Mouse (Mus musculus) liver, postnatal 0 days (tissue): ENCODE measurements around the gene Oxct2a. TPM values are rescaled to one million over a fixed set of nuclear protein-coding genes. Genes with fewer than 3 reads are reported as not detected.
"Not testable (repeated sequence)": the region's sequence is repeated elsewhere in the genome, so short reads cannot be mapped to it uniquely, and the experiment has no call there.

Source experiments
- ATAC-seq: fragments of 200-750 bp; cut with Nextera tagmentation; 2 replicates; pipeline ENCODE4 v1.8.0; 2017; ENCODE audit warnings: mild to moderate bottlenecking, moderate library complexity
- DNase-seq: peaks from one replicate; pipeline ENCODE4 v3.0.0-alpha.2; 2016
- H3K27ac ChIP-seq: fragments of 300-500 bp; sonication (generic); 2 replicates; pipeline ENCODE4 v1.5.1; 2014; ENCODE audit warnings: antibody characterized with exemption, moderate library complexity, mild to moderate bottlenecking, low read depth
- H3K27me3 ChIP-seq: fragments of 300-500 bp; sonication (generic); 2 replicates; pipeline ENCODE4 v1.6.1; 2014; ENCODE audit warnings: low read length, control low read depth, mixed read lengths; ENCODE audit not compliant: insufficient read depth
- H3K36me3 ChIP-seq: fragments of 300-500 bp; sonication (generic); replicated peaks from 2 replicates; pipeline ENCODE4 v1.6.1; 2014; ENCODE audit warnings: mild to moderate bottlenecking, control low read depth, low read length, moderate library complexity, mixed read lengths; ENCODE audit not compliant: insufficient read depth
- H3K4me1 ChIP-seq: fragments of 300-500 bp; sonication (generic); 2 replicates; pipeline ENCODE4 v1.6.1; 2014; ENCODE audit warnings: antibody characterized with exemption, mild to moderate bottlenecking, control low read depth; ENCODE audit not compliant: insufficient read depth
- H3K4me2 ChIP-seq: fragments of 300-500 bp; sonication (generic); 2 replicates; pipeline ENCODE4 v1.6.1; 2014; ENCODE audit warnings: low read depth, mild to moderate bottlenecking, low read length, moderate library complexity, mixed read lengths
- H3K4me3 ChIP-seq: fragments of 300-500 bp; sonication (generic); 2 replicates; pipeline ENCODE4 v1.5.1; 2014; ENCODE audit warnings: low read depth, low read length
- H3K9ac ChIP-seq: fragments of 300-500 bp; sonication (generic); replicated peaks from 2 replicates; pipeline ENCODE4 v1.6.1; 2014; ENCODE audit warnings: mild to moderate bottlenecking, moderate library complexity
- H3K9me3 ChIP-seq: fragments of 300-500 bp; sonication (generic); 2 replicates; pipeline ENCODE4 v1.6.1; 2016; ENCODE audit warnings: mild to moderate bottlenecking, control low read depth, low read length, mixed read lengths
- CTCF ChIP-seq: sonication (generic); IDR thresholded peaks from 2 replicates; pipeline ENCODE4 v1.5.1; 2016; ENCODE audit warnings: antibody characterized with exemption, low read depth
- EP300 ChIP-seq: IDR thresholded peaks from 2 replicates; pipeline ENCODE4 v1.6.1; 2016; ENCODE audit warnings: antibody characterized with exemption, low read depth, mild to moderate bottlenecking
- WGBS: fragments of 180-500 bp; shearing (Covaris S2); extraction: QIAGEN DNeasy Blood & Tissue Kit; methylation state at CpG from one replicate; pipeline ENCODE4 v1.1.7; 2014; ENCODE audit not compliant: insufficient replicate concordance; 5-methylcytosine and 5-hydroxymethylcytosine counted together
- polyA plus RNA-seq: library from polyadenylated mRNA; unstranded; fragments of >200 nt; fragmentation: Nextera tagmentation; extraction: Ambion mirVana; gene quantifications from 2 replicates; pipeline ENCODE4 v1.2.1, GENCODE M21; 2015

Gene Oxct2a
- polyA plus RNA-seq, 1 experiment from 2014 or later, result not detected

GRCm38 (mm10) chr4:123293661-123294443, 29.6 kb downstream of the Oxct2a start:
- DNase-seq, result no peak
- Histone ChIP-seq H3K4me1 (no peaks in the 10 kb centered on the region), H3K9ac (no peak overlapping the region), H3K9me3 (no peaks in the 10 kb centered on the region), H3K4me3 (no peak overlapping the region), H3K4me2 (no peak overlapping the region), H3K36me3 (peaks cover 95% of the 10 kb centered on the region), H3K27me3 (no peaks in the 10 kb centered on the region), H3K27ac (no peak overlapping the region)
- no peak for ATAC-seq
- 84% methylated on average over 7 of the region's 7 CpGs for WGBS
- TF ChIP-seq EP300, result no peak
- no peak for TF ChIP-seq CTCF

- H3K4me3 ChIP-seq, result no peak overlapping the region
- TF ChIP-seq CTCF, result no peak
- no peak for TF ChIP-seq EP300
- DNase-seq, result no peak
- H3K27me3 ChIP-seq, result no peaks in the 10 kb centered on the region
- H3K9me3 ChIP-seq, result no peaks in the 10 kb centered on the region
- H3K27ac ChIP-seq, result no peak overlapping the region
- no peak overlapping the region for H3K9ac ChIP-seq
- H3K36me3 ChIP-seq, result peaks cover 98% of the 10 kb centered on the region
- no peak overlapping the region for H3K4me2 ChIP-seq
- no peak for ATAC-seq
- WGBS, result 87% methylated on average over 7 of the region's 7 CpGs
- H3K4me1 ChIP-seq, result no peaks in the 10 kb centered on the region
Measured at GRCm38 (mm10) chr4:123292989-123293388, 30.4 kb downstream of the Oxct2a start.

- peaks cover 98% of the 10 kb centered on the region for H3K36me3 ChIP-seq
- peaks cover 4% of the 10 kb centered on the region for H3K4me1 ChIP-seq
- H3K4me2 ChIP-seq, result no peak overlapping the region
- 74% methylated on average over 3 of the region's 3 CpGs for WGBS
- DNase-seq (no peak), ATAC-seq (no peak)
- H3K9ac ChIP-seq, result no peak overlapping the region
- no peak overlapping the region for H3K27ac ChIP-seq
- H3K27me3 ChIP-seq, result no peaks in the 10 kb centered on the region
- TF ChIP-seq EP300, result no peak
- TF ChIP-seq CTCF, result no peak
- H3K4me3 ChIP-seq, result no peak overlapping the region
- H3K9me3 ChIP-seq, result no peaks in the 10 kb centered on the region
Measured at GRCm38 (mm10) chr4:123292390-123292789, 31.0 kb downstream of the Oxct2a start.

GRCm38 (mm10) chr4:123289038-123289437, 34.4 kb downstream of the Oxct2a start:
- Histone ChIP-seq H3K9ac (no peak overlapping the region), H3K27ac (no peak overlapping the region)
- 94% methylated on average over 12 of the region's 12 CpGs for WGBS

GRCm38 (mm10) chr4:123286790-123287189, 36.6 kb downstream of the Oxct2a start:
- peaks cover 32% of the 10 kb centered on the region for H3K4me1 ChIP-seq
- TF ChIP-seq CTCF (no peak), EP300 (peak; percentile 100)
- peak overlapping the region; percentile 73 for H3K9ac ChIP-seq
- WGBS, result 65% methylated on average over 2 of the region's 2 CpGs
- H3K4me2 ChIP-seq, result peak overlapping the region; percentile 83
- H3K36me3 ChIP-seq, result peaks cover 64% of the 10 kb centered on the region
- H3K27ac ChIP-seq, result peak overlapping the region; percentile 81
- no peaks in the 10 kb centered on the region for H3K9me3 ChIP-seq
- H3K4me3 ChIP-seq, result peak overlapping the region; percentile 68
- no peaks in the 10 kb centered on the region for H3K27me3 ChIP-seq
- DNase-seq (peak; percentile 64), ATAC-seq (peak; percentile 51)

More at GRCm38 (mm10) chr4:123289038-123289437, 34.4 kb downstream of the Oxct2a start:
- Histone ChIP-seq H3K27me3 (no peaks in the 10 kb centered on the region), H3K9me3 (no peaks in the 10 kb centered on the region), H3K36me3 (peaks cover 87% of the 10 kb centered on the region), H3K4me1 (peaks cover 27% of the 10 kb centered on the region), H3K4me3 (no peak overlapping the region), H3K4me2 (no peak overlapping the region)
- ATAC-seq (no peak), DNase-seq (no peak)
- TF ChIP-seq CTCF, result no peak
- TF ChIP-seq EP300, result no peak

- 49% methylated on average over 6 of the region's 6 CpGs for WGBS
- peak overlapping the region; percentile 83 for H3K4me2 ChIP-seq
- H3K9ac ChIP-seq, result peak overlapping the region; percentile 73
- H3K9me3 ChIP-seq, result no peaks in the 10 kb centered on the region
- H3K4me1 ChIP-seq, result peaks cover 37% of the 10 kb centered on the region
- DNase-seq (no peak), ATAC-seq (peak; percentile 25)
- peak overlapping the region; percentile 68 for H3K4me3 ChIP-seq
- no peaks in the 10 kb centered on the region for H3K27me3 ChIP-seq
- TF ChIP-seq EP300 (no peak; the same call in 1 of the 2 replicates), CTCF (no peak)
- peaks cover 47% of the 10 kb centered on the region for H3K36me3 ChIP-seq
- H3K27ac ChIP-seq, result peak overlapping the region; percentile 81
Measured at GRCm38 (mm10) chr4:123284731-123285624, 38.5 kb downstream of the Oxct2a start.

GRCm38 (mm10) chr4:123283675-123284064, 39.8 kb downstream of the Oxct2a start:
- peaks cover 34% of the 10 kb centered on the region for H3K36me3 ChIP-seq
- WGBS, result 2% methylated on average over 12 of the region's 15 CpGs
- H3K4me1 ChIP-seq, result peaks cover 37% of the 10 kb centered on the region
- DNase-seq, result peak; percentile 46
- not testable (repeated sequence) for H3K27me3 ChIP-seq, H3K9me3 ChIP-seq
- peak overlapping the region; percentile 73 for H3K9ac ChIP-seq
- peak; percentile 20 for ATAC-seq
- peak overlapping the region; percentile 81 for H3K27ac ChIP-seq
- H3K4me2 ChIP-seq, result peak overlapping the region; percentile 83
- peak overlapping the region; percentile 68 for H3K4me3 ChIP-seq

- ATAC-seq, result peak; percentile 66
- Histone ChIP-seq H3K27ac (peak overlapping the region; percentile 77), H3K4me3 (peak overlapping the region; percentile 68), H3K4me2 (peak overlapping the region; percentile 83), H3K9ac (peak overlapping the region; percentile 73), H3K4me1 (peaks cover 37% of the 10 kb centered on the region), H3K36me3 (peaks cover 28% of the 10 kb centered on the region)
- WGBS, result 0% methylated on average over 29 of the region's 55 CpGs
- not testable (repeated sequence) for H3K27me3 ChIP-seq, H3K9me3 ChIP-seq
- peak; percentile 50 for DNase-seq
Measured at GRCm38 (mm10) chr4:123282915-123283674, 40.3 kb downstream of the Oxct2a start.
